Mouse (Mus musculus): ENCODE measurements at regions not wholly inside any gene's neighbourhood (a gene's known extent, or its start where the extent isn't known, plus 50 kb on each side); places are given as distances from the start of the nearest gene placed in this dataset.
A peak's percentile ranks its signal among the peaks of the same experiment; 100 is the strongest.
"Not testable (repeated sequence)": the region's sequence is repeated elsewhere in the genome, so short reads cannot be mapped to it uniquely, and the experiment has no call there.

DNA sequence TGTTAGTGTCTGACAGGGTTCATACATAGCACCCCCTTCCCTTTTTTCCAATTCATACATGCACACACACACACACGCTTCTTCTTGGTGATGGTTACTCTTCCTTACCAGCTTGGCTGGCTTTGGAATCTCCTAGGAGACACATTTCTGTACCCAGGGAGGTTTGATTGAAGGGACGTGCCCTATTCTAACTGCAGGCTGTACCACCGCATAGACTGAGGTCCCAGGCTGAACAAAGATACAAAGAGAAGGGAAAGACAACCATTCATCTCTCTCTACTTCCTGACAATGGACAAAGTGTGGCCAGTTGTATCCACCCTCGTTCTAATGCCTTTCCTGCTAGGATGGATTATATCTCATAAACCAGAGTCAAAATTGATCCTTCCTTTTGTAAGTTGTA lies 100.0 kb downstream of the Raet1d start:
- H3K4me1 ChIP-seq (replicated peaks; ENCODE audit: low read depth, low read length); H3K9me3 ChIP-seq (ENCODE audit: low read length); H3K27me3 ChIP-seq (ENCODE audit: insufficient read depth, low read length); H3K4me3 ChIP-seq (replicated peaks; ENCODE audit: low read length); H3K36me3 ChIP-seq (ENCODE audit: insufficient read depth, low read length): not testable (repeated sequence)

DNA sequence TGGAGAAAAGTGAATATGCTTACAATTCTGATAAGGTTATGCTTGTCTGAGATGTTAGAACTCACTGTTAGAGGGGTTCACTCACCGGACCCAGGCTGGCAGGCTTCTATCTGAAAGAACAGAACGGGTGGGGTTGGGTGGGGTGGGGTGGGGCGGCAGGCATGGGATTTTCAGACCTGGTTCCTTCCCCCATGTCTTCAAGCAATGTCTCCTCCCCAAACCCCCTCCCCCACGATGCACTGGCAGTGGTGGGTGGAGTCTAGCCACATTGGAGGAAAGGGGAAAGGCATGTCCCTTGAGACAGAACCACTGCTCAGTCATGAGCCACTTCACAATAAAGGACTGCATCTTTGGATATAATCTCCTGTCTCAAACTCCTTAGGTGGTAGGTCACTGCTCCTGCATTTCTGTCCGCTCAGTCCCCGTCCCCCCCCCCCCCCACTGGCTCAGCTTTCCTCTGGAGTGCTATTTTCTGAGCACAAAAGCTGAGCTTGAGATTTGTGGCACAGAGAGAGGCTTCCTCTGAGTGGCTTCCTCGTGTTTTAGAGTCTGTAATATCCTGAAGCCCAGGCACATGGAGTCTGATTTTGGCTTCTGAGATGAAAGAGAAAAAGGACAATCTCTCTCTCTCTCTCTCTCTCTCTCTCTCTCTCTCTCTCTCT lies 100.6 kb downstream of the Raet1d start:
- not testable (repeated sequence) for H3K4me3 ChIP-seq (replicated peaks; ENCODE audit: low read length); H3K9me3 ChIP-seq (ENCODE audit: low read length); H3K4me1 ChIP-seq (replicated peaks; ENCODE audit: low read depth, low read length); H3K36me3 ChIP-seq (ENCODE audit: insufficient read depth, low read length); H3K27me3 ChIP-seq (ENCODE audit: insufficient read depth, low read length)

DNA sequence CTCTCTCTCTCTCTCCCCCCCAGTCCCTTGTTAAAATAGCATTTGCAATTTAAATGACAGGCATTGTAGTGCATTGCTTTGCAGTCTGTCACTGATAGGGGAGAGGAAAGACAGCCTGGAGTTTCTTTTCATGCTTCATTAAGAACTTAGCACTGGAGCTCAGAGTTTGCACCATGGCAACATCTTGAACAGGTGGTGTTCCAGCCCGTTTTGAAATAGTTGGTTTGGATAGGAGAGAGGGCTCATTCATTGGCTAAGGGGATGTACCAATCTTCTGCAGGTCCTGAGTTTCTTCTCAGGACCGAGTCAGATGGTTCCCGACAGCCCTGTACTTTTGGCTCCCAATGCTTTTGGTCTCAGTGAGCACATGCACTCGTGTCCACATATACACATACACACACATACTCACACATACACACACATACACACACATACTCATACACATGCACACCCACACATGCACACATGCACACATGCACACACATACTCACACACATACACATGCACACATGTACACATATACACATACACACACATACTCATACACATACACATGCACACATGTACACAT lies 101.2 kb downstream of the Raet1d start:
- H3K4me1 ChIP-seq (replicated peaks; ENCODE audit: low read depth, low read length); H3K4me3 ChIP-seq (replicated peaks; ENCODE audit: low read length); H3K36me3 ChIP-seq (ENCODE audit: insufficient read depth, low read length); H3K27me3 ChIP-seq (ENCODE audit: insufficient read depth, low read length); H3K9me3 ChIP-seq (ENCODE audit: low read length): not testable (repeated sequence)

DNA sequence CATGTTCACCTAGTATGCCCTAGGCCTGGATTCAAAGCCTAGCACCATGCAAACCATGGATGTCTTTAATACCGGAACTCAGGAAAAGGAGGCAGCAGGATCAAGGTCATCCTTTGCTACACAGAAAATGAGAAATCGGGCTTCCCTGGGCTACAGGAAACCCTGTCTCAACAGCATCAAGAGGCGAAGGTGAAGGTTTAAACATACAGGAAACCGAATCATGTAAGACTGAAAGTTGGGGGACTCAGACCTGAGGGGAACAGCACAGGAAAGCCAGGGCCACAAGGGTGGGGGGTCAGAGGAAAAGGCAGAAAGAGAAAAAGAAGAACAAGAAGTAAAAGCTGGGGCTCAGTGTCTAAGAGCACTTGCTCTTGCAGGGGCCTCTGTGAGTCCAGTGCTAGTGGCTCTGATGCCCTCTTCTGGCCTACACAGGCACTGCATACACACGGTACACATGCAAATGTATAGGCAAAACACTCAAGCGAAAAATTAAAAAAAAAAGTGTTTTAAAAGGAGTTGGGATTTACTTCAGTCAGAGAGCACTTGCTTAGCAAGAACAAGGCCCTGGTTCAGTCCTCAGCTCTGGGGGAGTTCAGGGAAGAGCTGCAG lies 111.5 kb downstream of the Raet1d start:
- H3K9me3 ChIP-seq (ENCODE audit: low read length): peaks cover 12% of the 10 kb centered on the region
- not testable (repeated sequence) for H3K4me1 ChIP-seq (replicated peaks; ENCODE audit: low read depth, low read length); H3K36me3 ChIP-seq (ENCODE audit: insufficient read depth, low read length); H3K4me3 ChIP-seq (replicated peaks; ENCODE audit: low read length); H3K27me3 ChIP-seq (ENCODE audit: insufficient read depth, low read length)
- TF ChIP-seq CTCF (conservative IDR thresholded peaks at IDR 0.05; ENCODE audit: low read length): peak; percentile 19; the same call in 1 of the 2 replicates

DNA sequence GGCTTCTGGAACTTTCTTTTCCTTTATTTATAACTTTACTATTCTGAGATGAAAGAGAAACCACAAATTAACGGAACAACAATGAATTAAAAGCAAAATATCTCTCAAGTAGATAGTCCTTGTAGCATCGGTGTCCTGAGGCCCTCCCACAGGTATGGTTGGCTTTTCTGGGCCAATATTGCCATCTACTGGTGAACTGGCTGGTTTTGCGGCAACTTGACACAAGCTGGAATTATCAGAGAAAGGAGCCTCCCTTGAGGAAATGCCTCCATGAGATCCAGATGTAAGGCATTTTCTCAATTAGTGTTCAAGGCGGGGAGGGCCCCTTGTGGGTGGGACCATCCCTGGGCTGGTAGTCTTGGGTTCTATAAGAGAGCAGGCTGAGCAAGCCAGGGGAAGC lies 119.5 kb downstream of the Raet1d start:
- H3K36me3 ChIP-seq (ENCODE audit: insufficient read depth, low read length); H3K9me3 ChIP-seq (ENCODE audit: low read length); H3K27me3 ChIP-seq (ENCODE audit: insufficient read depth, low read length); H3K4me1 ChIP-seq (replicated peaks; ENCODE audit: low read depth, low read length); H3K4me3 ChIP-seq (replicated peaks; ENCODE audit: low read length): not testable (repeated sequence)

DNA sequence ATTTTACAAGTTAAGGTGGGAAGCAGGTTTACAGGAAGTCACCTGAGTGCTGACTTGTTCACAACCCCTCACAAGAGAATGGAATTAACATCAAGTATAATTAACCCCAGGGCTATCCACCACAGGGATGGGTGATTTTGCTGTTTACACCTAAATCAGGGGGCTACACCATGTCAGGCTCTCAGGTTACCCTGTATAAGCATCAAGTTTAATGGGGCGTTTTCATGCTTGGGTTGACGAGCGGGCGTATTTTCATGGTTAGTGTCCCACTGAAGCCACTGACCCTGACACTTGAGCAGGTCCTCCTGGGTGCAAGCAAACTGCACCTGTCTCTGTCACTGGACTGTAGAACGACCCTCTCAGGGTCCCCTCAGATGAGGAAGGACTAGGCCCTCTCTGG lies 126.7 kb downstream of the Raet1d start:
- H3K4me1 ChIP-seq (replicated peaks; ENCODE audit: low read depth, low read length); H3K4me3 ChIP-seq (replicated peaks; ENCODE audit: low read length); H3K36me3 ChIP-seq (ENCODE audit: insufficient read depth, low read length); H3K27me3 ChIP-seq (ENCODE audit: insufficient read depth, low read length); H3K9me3 ChIP-seq (ENCODE audit: low read length): not testable (repeated sequence)

DNA sequence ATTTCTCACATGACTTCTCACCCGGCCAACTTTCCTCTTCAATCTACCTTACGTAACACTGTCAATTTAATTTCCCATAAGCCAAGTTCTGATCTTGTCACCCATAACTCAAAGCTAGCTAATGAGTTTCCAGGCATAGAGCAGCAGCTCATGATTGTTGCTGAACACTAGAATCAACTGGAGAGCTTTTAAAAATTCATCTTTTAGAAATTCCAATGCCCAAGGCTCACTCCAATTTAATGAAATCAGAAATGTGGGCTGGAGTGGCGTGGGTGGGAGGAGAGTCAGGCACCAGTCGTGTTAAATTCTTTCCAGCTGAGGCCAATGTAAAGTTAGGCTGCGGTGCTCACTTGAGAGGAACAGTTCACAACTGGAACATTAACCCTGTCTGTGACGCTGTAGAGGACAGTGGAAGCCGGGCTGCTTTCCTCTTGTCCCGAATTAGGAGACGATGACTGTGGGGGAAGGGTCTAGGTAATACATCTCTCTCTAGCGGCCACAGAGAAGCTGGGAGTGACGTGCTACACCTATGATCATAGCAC lies 131.5 kb downstream of the Raet1d start:
- not testable (repeated sequence) for H3K36me3 ChIP-seq (ENCODE audit: insufficient read depth, low read length); H3K4me3 ChIP-seq (replicated peaks; ENCODE audit: low read length); H3K9me3 ChIP-seq (ENCODE audit: low read length); H3K27me3 ChIP-seq (ENCODE audit: insufficient read depth, low read length); H3K4me1 ChIP-seq (replicated peaks; ENCODE audit: low read depth, low read length)

DNA sequence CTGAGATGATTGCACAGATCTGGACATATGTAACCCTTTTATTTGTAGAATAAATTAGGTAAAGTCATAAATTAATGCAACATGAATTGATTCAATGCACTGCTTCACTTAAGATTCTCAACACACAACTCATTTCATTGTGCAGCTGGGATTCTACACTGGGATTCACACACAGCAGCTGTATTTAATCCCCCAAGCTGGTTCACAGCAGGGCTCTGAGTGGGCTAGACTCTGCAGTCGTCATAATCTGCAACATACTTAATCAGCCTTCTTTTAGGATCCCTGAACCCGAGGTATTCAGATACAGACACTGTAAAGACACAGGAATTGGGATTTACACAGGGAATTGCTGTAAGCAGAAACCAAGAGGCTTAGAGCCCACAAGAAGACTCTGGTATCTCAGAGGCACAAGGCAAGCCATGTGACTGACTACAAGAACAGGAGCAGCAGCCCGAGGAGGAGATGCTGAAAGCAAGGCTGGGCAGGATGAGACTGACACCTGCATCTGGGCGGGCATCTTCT lies 135.7 kb downstream of the Raet1d start:
- Histone ChIP-seq H3K27me3 (ENCODE audit: insufficient read depth, low read length) (no peaks in the 10 kb centered on the region), H3K9me3 (ENCODE audit: low read length) (no peaks in the 10 kb centered on the region), H3K4me3 (replicated peaks; ENCODE audit: low read length) (no peak overlapping the region), H3K36me3 (ENCODE audit: insufficient read depth, low read length) (no peaks in the 10 kb centered on the region), H3K4me1 (replicated peaks; ENCODE audit: low read depth, low read length) (no peaks in the 10 kb centered on the region)
- no peak for TF ChIP-seq POU5F1 (IDR thresholded peaks at IDR 0.05; ENCODE audit: borderline replicate concordance, low read length)
- TF ChIP-seq CTCF (conservative IDR thresholded peaks at IDR 0.05; ENCODE audit: low read length): no peak
- no peak for TF ChIP-seq NANOG (IDR thresholded peaks at IDR 0.05; ENCODE audit: borderline replicate concordance, low read length)

Measured in E14TG2a.4 (cell line).